Mouse (Mus musculus) ovary, postnatal 10 days (tissue): ENCODE results near the gene Cebpa.

Experiments used
- DNase-seq: peaks from one replicate; pipeline ENCODE4 v3.0.0; 2022; ENCODE audit warnings: low spot score

Cebpa gene

DNA sequence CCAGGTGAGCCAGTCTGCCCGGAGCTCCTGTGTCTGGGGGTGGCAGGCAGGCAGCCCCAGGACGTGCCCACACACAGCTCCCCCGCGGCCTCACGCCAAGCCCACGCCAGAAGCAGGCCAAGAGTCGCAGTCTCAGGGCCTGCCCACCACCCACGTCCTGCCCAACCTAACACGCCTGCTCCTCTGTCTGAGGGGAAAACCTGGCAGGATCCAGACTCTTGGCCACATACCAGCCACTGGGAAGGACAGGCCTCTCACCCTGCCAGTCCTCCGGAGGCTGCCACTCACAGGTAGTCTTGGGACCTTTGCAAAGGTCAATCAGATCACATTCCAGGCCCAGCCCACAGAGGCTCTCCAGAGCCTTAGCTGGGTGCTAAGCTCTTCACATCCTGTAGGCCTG is 27.2 kb downstream of the Cebpa start:
- no peak for DNase-seq

DNA sequence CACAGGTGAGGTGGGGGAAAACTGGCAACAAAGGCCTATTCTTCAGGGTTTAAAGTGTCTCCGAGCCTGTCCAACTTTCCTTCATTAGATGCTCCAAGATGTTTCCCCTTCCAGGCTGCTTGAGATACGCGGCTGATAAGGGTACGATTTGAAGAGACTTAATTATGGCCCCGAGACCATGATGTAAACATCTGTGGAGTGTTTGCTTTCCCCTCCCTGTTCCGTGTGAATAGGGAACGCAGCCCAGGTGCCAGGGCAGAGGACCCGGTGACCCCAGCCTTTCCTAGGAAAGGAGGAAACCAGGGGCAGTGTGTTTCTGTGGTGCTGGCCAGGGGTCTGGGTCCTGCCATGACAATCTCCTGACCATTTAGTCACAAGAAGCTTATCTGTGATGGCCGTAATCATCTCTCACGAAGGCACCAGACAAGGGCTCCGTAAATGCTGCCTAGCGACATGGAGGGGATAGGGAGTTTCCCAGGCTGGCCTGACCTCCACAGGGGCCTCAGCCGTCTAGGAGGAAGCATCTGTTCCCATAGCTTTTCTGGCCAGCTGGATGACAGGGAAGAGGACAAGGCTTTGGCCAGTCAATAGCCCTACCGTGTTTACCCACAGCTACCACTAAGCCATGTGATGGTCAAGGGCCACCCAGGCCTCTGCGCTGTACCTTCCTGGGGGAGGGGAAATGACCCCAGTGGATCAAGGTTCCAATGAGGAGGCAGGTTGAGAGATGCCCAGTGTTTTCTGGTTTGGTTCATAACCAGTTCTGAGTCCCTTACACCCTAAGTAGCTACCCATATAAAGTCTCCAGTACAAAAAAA is 30.7 kb downstream of the Cebpa start:
- no peak for DNase-seq

DNA sequence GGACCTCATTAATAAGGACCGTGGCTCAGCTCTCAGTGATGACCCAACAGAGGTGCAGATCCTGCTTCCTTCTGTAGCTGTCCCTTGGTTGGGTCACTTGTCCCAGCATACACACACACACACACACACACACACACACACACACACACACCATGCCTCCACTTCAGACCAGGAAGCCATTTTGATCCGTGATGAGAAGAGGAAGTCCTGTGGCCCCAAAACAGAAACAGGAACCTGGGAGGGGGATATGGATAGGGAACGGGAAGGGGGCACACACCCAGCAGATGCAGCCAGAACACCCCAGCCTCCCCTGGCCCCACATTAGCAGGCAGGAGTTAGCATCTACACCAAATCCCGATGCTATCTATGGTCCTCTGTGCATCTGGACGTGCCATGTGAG is 31.8 kb downstream of the Cebpa start:
- DNase-seq = no peak

DNA sequence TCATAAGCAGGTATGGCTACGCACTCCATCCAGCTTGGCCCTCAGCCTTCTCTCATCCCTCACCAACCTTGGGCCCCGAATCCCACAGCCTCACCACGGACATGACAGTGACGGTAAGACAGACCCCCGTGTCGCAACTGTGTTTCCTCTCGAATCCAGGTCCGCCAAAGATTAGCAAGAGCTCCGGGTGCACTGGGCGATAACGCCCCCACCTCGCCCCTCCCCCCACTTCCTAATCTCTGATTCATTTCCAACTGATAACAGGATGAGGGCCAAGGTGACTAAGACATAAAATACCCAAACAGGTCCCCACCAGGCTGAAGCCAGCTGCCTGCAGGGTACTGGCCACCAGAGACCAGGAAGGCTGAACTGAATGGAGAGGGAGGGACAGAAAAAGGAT is 35.4 kb downstream of the Cebpa start:
- no peak for DNase-seq

DNA sequence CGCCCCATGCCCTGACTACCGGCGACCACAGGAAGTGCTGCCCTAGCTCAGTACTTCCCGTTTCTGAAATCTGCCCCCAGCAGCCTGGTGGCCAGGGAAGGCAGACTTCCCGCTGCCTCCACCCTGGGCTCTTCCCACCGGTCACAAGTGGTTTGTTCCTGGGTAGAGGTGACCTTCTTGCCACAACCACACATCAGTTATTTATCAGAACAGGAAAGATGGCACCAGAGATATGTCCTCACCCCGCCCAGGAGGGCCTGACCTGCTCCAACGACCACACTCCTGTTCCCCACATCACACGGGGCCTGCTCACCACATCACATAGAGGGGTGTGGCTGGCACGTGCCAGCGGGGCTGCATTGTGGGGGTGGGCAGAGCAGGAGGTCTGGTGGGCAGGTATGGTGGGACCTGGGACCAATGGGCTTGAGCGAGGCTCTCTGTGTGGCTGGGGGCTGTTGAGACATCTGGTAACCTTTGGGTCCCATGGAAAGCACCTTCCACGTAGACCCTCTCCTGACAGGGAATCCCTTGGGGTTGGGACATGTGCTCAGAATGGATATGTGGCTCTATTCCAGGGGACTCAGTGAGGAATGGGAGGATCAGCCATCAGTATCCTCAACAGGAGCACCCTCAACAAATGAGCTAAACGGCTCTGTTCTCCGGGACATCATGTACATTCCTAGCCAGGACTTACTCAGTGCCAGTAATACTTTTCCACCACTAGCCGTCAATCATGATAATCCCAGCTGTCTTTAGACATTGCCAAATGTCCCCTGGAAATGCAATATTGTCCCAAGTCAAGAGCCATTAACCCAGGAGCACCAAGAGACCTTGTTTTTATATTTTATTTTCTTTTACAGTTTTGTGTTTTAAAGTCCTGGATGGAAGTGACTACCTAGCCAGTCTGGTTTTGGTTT is 37.7 kb downstream of the Cebpa start:
- no peak for DNase-seq

DNA sequence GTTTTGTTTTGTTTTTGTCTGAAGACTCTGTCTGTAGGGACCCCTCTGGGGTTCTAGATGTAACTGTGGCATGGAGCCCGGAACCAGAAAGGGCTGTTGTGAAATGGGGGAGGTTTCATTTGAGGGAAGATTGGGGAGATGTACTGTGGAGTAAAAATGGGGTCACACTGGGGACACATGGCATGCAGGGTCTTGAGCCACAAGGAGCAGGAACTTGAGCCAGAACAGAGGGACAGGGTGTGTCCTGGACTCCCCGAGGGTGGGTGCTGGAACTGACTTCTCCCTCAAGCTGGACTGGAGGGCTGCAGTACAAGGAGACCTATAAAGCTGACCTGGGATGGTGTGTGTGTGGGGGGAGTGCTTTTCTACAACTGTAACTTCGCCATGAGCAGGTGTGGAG is 38.4 kb downstream of the Cebpa start:
- no peak for DNase-seq

DNA sequence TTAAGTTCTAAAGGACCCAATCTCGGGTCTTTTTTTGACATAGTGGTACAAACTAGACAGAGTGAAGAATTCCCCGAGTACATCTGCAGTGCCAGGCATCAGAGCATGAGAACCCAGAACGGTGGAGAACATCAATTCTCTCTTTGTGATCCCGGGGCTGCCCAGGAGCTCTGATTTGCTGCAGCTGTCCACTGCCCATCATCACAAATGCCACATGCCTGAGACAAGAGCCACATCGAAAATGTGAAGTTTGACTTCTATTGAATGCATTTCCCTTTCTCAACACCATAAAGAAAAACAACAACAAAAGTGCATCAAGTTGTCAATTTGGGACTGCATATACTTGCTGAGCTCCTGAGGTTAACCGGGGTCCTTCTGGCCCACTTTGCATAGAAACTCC is 43.4 kb downstream of the Cebpa start:
- no peak for DNase-seq

DNA sequence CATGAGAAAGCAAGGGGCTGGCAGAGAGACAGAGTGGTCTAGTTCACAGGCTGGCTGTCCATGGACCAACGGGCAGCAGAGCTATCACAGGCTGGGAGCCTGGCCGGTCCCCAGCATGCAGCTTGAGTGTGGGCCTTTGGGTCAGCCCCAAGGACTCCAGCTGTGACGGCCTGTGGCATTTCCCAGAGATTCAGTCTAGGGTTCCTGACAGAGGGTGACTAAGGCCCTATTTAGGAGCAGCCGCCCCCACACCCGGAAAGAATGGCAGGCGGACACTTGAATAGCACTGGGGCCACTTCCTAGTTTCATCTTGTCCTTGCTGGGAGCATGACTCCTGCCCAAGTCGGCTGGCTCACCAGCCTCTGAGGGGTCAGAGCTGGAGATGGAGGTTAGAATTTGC is 44.5 kb downstream of the Cebpa start:
- no peak for DNase-seq

DNA sequence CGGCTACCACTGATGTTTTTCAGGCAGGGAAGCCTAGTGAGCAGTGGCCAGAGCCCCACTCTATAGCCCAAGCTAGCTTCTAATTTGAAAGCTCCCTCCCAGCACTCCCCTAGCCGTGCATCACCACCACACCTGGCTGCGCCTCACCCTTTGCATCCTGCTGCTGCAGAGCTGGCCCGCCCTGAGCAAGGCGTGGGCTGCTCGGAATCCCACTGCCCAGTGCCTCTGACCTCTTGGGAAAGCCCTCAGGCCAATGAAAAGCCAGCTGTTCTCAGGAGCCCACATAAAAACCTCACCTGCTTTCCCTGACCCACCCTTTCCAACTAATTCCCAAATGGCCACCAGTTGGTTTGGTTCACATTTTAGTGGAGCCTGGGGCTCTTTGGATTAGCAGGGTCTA is 45.0 kb downstream of the Cebpa start:
- DNase-seq = no peak

DNA sequence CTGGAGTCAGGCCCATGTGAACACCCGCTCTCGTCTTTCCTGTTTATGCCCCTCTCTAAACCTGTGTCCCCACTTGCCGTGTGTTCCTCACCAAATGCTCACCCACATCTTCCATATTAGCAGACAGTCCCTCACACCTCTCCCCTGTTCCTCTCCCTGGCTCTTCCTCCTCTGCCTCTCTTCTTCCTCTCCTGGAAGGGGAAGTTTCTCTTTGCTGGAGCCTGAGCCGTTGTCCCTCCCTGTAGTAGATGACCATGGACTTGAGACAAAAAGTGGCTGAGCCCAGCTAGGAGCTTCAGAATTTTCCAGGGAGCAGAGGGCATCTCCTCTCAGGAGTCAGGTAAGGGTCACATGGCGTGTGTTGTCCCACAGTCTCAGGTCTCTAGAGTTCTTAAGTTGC is 47.9 kb downstream of the Cebpa start:
- no peak for DNase-seq

DNA sequence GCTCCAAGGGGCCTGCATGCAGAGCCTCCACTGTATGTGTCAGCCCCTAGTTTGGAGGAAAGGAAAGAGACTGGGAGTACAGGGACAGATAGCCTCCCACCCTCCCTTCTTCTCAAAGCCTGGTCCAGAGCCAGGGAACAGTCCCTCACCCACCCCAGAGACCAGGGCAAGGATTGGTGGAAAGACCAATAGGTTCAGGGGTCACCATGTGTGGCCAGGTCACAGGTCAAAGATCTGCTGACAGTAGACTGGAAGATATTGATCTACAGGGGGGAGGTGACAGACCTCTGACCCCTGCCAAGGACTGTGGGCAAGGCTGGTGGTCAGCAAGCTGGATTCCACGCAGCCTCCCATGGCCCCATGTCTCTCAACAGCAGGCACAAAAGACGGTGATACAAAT is 48.8 kb downstream of the Cebpa start:
- no peak for DNase-seq

DNA sequence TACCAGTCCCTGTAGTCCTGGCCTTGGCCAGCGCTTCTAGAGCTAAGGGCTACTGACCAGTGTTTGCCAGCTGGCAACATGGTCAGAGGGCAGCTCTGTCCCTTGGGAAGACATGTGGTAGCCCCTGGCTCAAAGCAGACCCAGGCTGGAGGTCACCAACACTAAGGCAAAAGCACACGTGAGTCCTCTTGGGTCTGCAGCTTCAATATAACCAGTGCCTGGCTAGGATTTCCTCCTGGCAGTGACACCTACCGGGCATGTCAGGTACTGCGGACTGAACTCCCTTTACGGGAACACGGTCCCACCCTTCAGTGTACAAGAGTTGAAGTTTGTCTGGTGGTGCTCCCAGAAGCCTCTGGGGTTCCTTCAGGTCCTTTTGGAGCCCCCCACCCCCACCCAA is 50.2 kb downstream of the Cebpa start:
- DNase-seq = peak; percentile 92
